Mouse (Mus musculus) heart, adult 2 months (tissue): ENCODE measurements around the gene Trdmt1. TPM values are rescaled to one million over a fixed set of nuclear protein-coding genes. Genes with fewer than 3 reads are reported as not detected.

ENCODE experiments used
- DNase-seq, 2 experiments: peaks; one replicate each; pipeline ENCODE4 v3.0.0; 2021
- H3K27ac ChIP-seq: fragments of 200-600 bp; 2 replicates; pipeline ENCODE4 v1.8.1; 2022
- H3K27me3 ChIP-seq: fragments of 200-500 bp; 2 replicates; pipeline ENCODE4 v1.6.1; 2012; ENCODE audit warnings: mild to moderate bottlenecking, low read length, inconsistent platforms, mixed read lengths; ENCODE audit not compliant: control insufficient read depth, insufficient read depth
- H3K36me3 ChIP-seq: fragments of 200-500 bp; 2 replicates; pipeline ENCODE4 v1.6.1; 2012; ENCODE audit warnings: low read length, inconsistent platforms; ENCODE audit not compliant: control insufficient read depth, insufficient read depth
- H3K4me1 ChIP-seq: fragments of 200-500 bp; 2 replicates; pipeline ENCODE4 v1.6.1; 2011; ENCODE audit warnings: low read length; ENCODE audit not compliant: control insufficient read depth, insufficient read depth
- H3K4me3 ChIP-seq: fragments of 200-600 bp; 2 replicates; pipeline ENCODE4 v1.8.1; 2022
- H3K79me2 ChIP-seq: fragments of 200-500 bp; replicated peaks from 2 replicates; pipeline ENCODE4 v1.6.1; 2012; ENCODE audit warnings: mild to moderate bottlenecking, inconsistent platforms, low read length, moderate library complexity, mixed read lengths; ENCODE audit not compliant: control insufficient read depth, insufficient read depth
- H3K9ac ChIP-seq: fragments of 200-500 bp; 2 replicates; pipeline ENCODE4 v1.6.1; 2012; ENCODE audit warnings: low read depth, mild to moderate bottlenecking, control low read depth, inconsistent platforms, low read length, mixed read lengths
- CTCF ChIP-seq: fragments of 200-600 bp; IDR thresholded peaks from 2 replicates; pipeline ENCODE4 v1.8.1; 2022; ENCODE audit warnings: antibody characterized with exemption, mild to moderate bottlenecking, moderate library complexity
- EP300 ChIP-seq: fragments of 200-500 bp; IDR thresholded peaks from 2 replicates; pipeline ENCODE4 v1.6.1; 2011; ENCODE audit warnings: low read depth, low read length, control low read depth; ENCODE audit not compliant: insufficient read depth
- POLR2A ChIP-seq: fragments of 200-500 bp; IDR thresholded peaks from 2 replicates; pipeline ENCODE4 v1.6.1; 2011; ENCODE audit warnings: mild to moderate bottlenecking, low read depth, low read length, control low read depth; ENCODE audit not compliant: insufficient read depth
- WGBS: fragments of 180-500 bp; shearing (Covaris S2); methylation state at CpG from one replicate; pipeline ENCODE4 v1.1.7; 2018; 5-methylcytosine and 5-hydroxymethylcytosine counted together
- intact Hi-C: fragments of 180-260 bp; cut with DNase I; formaldehyde crosslinking; loops from one replicate; pipeline ENCODE4 v1.15.1; 2025
- polyA plus RNA-seq: library from polyadenylated mRNA; depleted of rRNA; stranded (reverse); fragments of >200 nt; gene quantifications from 2 replicates; pipeline ENCODE4 v1.2.3, GENCODE M21; 2012
- total RNA-seq, 2 experiments: library from RNA; stranded (reverse); gene quantifications; 2 replicates each; pipeline ENCODE4 v1.2.3; 2021

Trdmt1 gene
- total and polyA plus RNA-seq, 3 experiments: 3.3 to 7.0 (median 5.2) TPM

- intact Hi-C loops: loop anchor here (10.0 kb wide), 1 partner anchor 54 kb away; no protein-coding TSS in a partner anchor
- H3K4me1 ChIP-seq: peaks cover 8% of the 10 kb centered on the region
- H3K79me2 ChIP-seq: no peaks in the 10 kb centered on the region
- H3K4me3 ChIP-seq: peak overlapping the region; percentile 1; the same call in 1 of the 2 replicates
- WGBS: 36% methylated on average over 14 of the region's 14 CpGs
- H3K36me3 ChIP-seq: peaks cover 45% of the 10 kb centered on the region
- H3K27me3 ChIP-seq: no peaks in the 10 kb centered on the region
- DNase-seq: peak; percentile 41 to 48
- peak overlapping the region; percentile 21 for H3K27ac ChIP-seq
- TF ChIP-seq EP300 (no peak), CTCF (peak; percentile 49)
- H3K9ac ChIP-seq: peak overlapping the region; percentile 22; the same call in 1 of the 2 replicates
Measured at GRCm38 (mm10) chr2:13578473-13579152, 34.1 kb upstream of the Trdmt1 start.

- WGBS: 75% methylated on average over 1 of the region's 1 CpGs
- no peak for DNase-seq
- H3K27me3 ChIP-seq: no peaks in the 10 kb centered on the region
- peaks cover 41% of the 10 kb centered on the region for H3K36me3 ChIP-seq
- H3K4me1 ChIP-seq: peaks cover 8% of the 10 kb centered on the region
- peak; percentile 47 for TF ChIP-seq CTCF
- 0 out of 2 replicates have a peak, but pooled peaks have one; percentile 16 for TF ChIP-seq POLR2A
- TF ChIP-seq EP300: no peak
- intact Hi-C loops: loop anchor here (10.0 kb wide), 1 partner anchor 53 kb away; no protein-coding TSS in a partner anchor
- H3K4me3 ChIP-seq: peak overlapping the region; percentile 88
- no peak overlapping the region for H3K9ac ChIP-seq
- no peaks in the 10 kb centered on the region for H3K79me2 ChIP-seq
- no peak overlapping the region; the same call in 1 of the 2 replicates for H3K27ac ChIP-seq
Measured at GRCm38 (mm10) chr2:13577399-13577798, 32.9 kb upstream of the Trdmt1 start.

- Histone ChIP-seq H3K79me2 (no peaks in the 10 kb centered on the region), H3K9ac (peak overlapping the region; percentile 46; the same call in 1 of the 2 replicates), H3K27ac (peak overlapping the region; percentile 97), H3K36me3 (peaks cover 29% of the 10 kb centered on the region), H3K4me1 (peaks cover 13% of the 10 kb centered on the region), H3K27me3 (no peaks in the 10 kb centered on the region), H3K4me3 (peak overlapping the region; percentile 88)
- intact Hi-C loops: loop anchor here (2.0 to 10.0 kb wide), 3 partner anchors 51 to 285 kb away; no protein-coding TSS in a partner anchor
- no peak for TF ChIP-seq CTCF
- no peak for TF ChIP-seq POLR2A
- TF ChIP-seq EP300: no peak
- WGBS: 9% methylated on average over 6 of the region's 6 CpGs
- peak in 1 of 2 experiments; percentile 20 for DNase-seq
Measured at GRCm38 (mm10) chr2:13575926-13576325, 31.5 kb upstream of the Trdmt1 start.

- H3K27me3 ChIP-seq: no peaks in the 10 kb centered on the region
- peaks cover 26% of the 10 kb centered on the region for H3K36me3 ChIP-seq
- peak overlapping the region; percentile 88 for H3K4me3 ChIP-seq
- peak overlapping the region; percentile 80 for H3K9ac ChIP-seq
- intact Hi-C loops: loop anchor here (2.0 to 10.0 kb wide), 3 partner anchors 51 to 285 kb away; no protein-coding TSS in a partner anchor
- WGBS: under 1% methylated on average over 13 of the region's 13 CpGs
- H3K27ac ChIP-seq: peak overlapping the region; percentile 97
- peaks cover 13% of the 10 kb centered on the region for H3K4me1 ChIP-seq
- no peaks in the 10 kb centered on the region for H3K79me2 ChIP-seq
- TF ChIP-seq POLR2A (peak; percentile 38; the same call in 1 of the 2 replicates), EP300 (0 out of 2 replicates have a peak, but pooled peaks have one; percentile 43), CTCF (peak; percentile 88)
- peak; percentile 86 for DNase-seq
Measured at GRCm38 (mm10) chr2:13575287-13575801, 30.9 kb upstream of the Trdmt1 start.

- H3K9ac ChIP-seq: peak overlapping the region; percentile 80
- peaks cover 11% of the 10 kb centered on the region for H3K4me1 ChIP-seq
- H3K4me3 ChIP-seq: peak overlapping the region; percentile 88
- intact Hi-C loops: loop anchor here (1.0 to 10.0 kb wide), 7 partner anchors 30 to 303 kb away; partner anchors contain the start of genes Rsu1 and Trdmt1
- peak overlapping the region; percentile 97 for H3K27ac ChIP-seq
- under 1% methylated on average over 21 of the region's 21 CpGs for WGBS
- H3K36me3 ChIP-seq: peaks cover 24% of the 10 kb centered on the region
- no peaks in the 10 kb centered on the region for H3K27me3 ChIP-seq
- peak in 1 of 2 experiments; percentile 77 for DNase-seq
- H3K79me2 ChIP-seq: no peaks in the 10 kb centered on the region
- TF ChIP-seq CTCF (no peak), POLR2A (no peak), EP300 (no peak)
Measured at GRCm38 (mm10) chr2:13574801-13575150, 30.3 kb upstream of the Trdmt1 start.
